Comparison of ENCODE assay signal across 8 mouse cellular contexts in the genomic region with DNA sequence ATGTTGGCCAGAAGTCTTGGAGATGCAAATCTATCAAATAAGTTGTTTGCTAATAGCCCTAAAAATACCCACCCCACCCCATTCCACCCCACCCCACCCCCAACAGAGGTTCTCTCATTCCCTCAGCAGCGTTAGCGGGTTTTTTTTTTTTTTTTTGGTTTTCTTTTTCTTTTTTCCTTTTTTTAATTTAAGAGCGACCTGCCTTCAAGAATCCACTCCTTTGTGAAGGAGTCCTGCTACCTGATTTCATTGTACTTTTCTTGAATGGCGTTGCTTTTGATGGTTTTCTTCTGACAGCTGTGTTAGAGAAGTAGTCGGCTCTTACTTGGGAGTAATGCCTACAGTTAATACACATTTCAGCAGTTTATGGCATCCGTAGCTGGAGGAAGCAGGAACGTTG. TPM values are rescaled to one million over a fixed set of nuclear protein-coding genes. Genes with fewer than 3 reads are reported as not detected.
DNase-seq lines count a peak whose midpoint lies in the region; ATAC-seq and TF ChIP-seq lines count a peak whose summit lies in the region.

No protein-coding gene starts in this region.

- peak overlapping the region; percentile 72 for H3K4me2 ChIP-seq in lung, embryonic 16.5 days (ENCODE audit: low read depth, low read length)
- peak overlapping the region; percentile 74 for H3K4me2 ChIP-seq in limb, embryonic 14.5 days (replicated peaks; ENCODE audit: low read depth, low read length, severe bottlenecking)
- H3K4me2 ChIP-seq in stomach, embryonic 14.5 days (replicated peaks; ENCODE audit: low read depth, low read length): peak overlapping the region; percentile 52

- no peaks in the 10 kb centered on the region for H3K9me3 ChIP-seq in lung, embryonic 16.5 days (ENCODE audit: control insufficient read depth, low read length)
- no peaks in the 10 kb centered on the region for H3K9me3 ChIP-seq in forebrain, embryonic 10.5 days
- H3K9me3 ChIP-seq in limb, embryonic 14.5 days (ENCODE audit: control insufficient read depth, low read length): no peaks in the 10 kb centered on the region
- H3K9me3 ChIP-seq in stomach, embryonic 14.5 days (ENCODE audit: control insufficient read depth, low read depth, low read length): no peaks in the 10 kb centered on the region

- 18% methylated on average over 7 of the region's 7 CpGs for WGBS in lung, embryonic 16.5 days
- 39% methylated on average over 7 of the region's 7 CpGs for WGBS in forebrain, embryonic 10.5 days
- 16% methylated on average over 7 of the region's 7 CpGs for WGBS in limb, embryonic 14.5 days
- 24% methylated on average over 7 of the region's 7 CpGs for WGBS in stomach, embryonic 14.5 days

- H3K27ac ChIP-seq in lung, embryonic 16.5 days (ENCODE audit: low read length): no peak overlapping the region
- peak overlapping the region; percentile 94 for H3K27ac ChIP-seq in forebrain, embryonic 10.5 days
- H3K27ac ChIP-seq in limb, embryonic 14.5 days (replicated peaks; ENCODE audit: low read depth, low read length): no peak overlapping the region
- H3K27ac ChIP-seq in stomach, embryonic 14.5 days (ENCODE audit: low read length): no peak overlapping the region

- H3K9ac ChIP-seq in lung, embryonic 16.5 days (ENCODE audit: low read length): peak overlapping the region; percentile 94
- H3K9ac ChIP-seq in limb, embryonic 14.5 days (ENCODE audit: low read depth, low read length, severe bottlenecking): peak overlapping the region; percentile 86
- H3K9ac ChIP-seq in stomach, embryonic 14.5 days (replicated peaks; ENCODE audit: low read depth, low read length): peak overlapping the region; percentile 68

- H3K27me3 ChIP-seq in lung, embryonic 16.5 days (ENCODE audit: control insufficient read depth, insufficient read depth, low read depth, low read length): no peaks in the 10 kb centered on the region
- no peaks in the 10 kb centered on the region for H3K27me3 ChIP-seq in forebrain, embryonic 10.5 days (ENCODE audit: poor library complexity, severe bottlenecking)
- H3K27me3 ChIP-seq in limb, embryonic 14.5 days (ENCODE audit: control insufficient read depth, insufficient read depth, low read length): no peaks in the 10 kb centered on the region
- no peaks in the 10 kb centered on the region for H3K27me3 ChIP-seq in stomach, embryonic 14.5 days (ENCODE audit: control insufficient read depth, insufficient read depth, low read length)

- H3K36me3 ChIP-seq in lung, embryonic 16.5 days (ENCODE audit: control insufficient read depth, insufficient read depth, low read length): peaks cover under 1% of the 10 kb centered on the region
- H3K36me3 ChIP-seq in forebrain, embryonic 10.5 days (replicated peaks): peaks cover 3% of the 10 kb centered on the region
- peaks cover under 1% of the 10 kb centered on the region; the same call in 1 of the 2 replicates for H3K36me3 ChIP-seq in limb, embryonic 14.5 days (ENCODE audit: control insufficient read depth, insufficient read depth, low read length)
- peaks cover under 1% of the 10 kb centered on the region; the same call in 1 of the 2 replicates for H3K36me3 ChIP-seq in stomach, embryonic 14.5 days (ENCODE audit: control insufficient read depth, insufficient read depth, low read length)

- TF ChIP-seq POLR2A in limb, embryonic 14.5 days (IDR thresholded peaks at IDR 0.05; ENCODE audit: borderline replicate concordance, extremely low read depth, insufficient read depth, insufficient read length): no peak

- no peak for DNase-seq in lung, adult 18-20 months
- no peak for DNase-seq in forebrain, embryonic 10.5 days (ENCODE audit: extremely low spot score, low spot score)
- no peak for DNase-seq in limb, embryonic 14.5 days (ENCODE audit: low spot score)
- no peak for DNase-seq in thymus, postnatal 36 days
- DNase-seq in adrenal gland, postnatal 4 days (ENCODE audit: low spot score in 2 of 2): no peak
- no peak for DNase-seq in ovary, postnatal 10 days (ENCODE audit: low spot score)

- H3K4me1 ChIP-seq in lung, embryonic 16.5 days (replicated peaks; ENCODE audit: control insufficient read depth, insufficient read depth, low read length): peaks cover 12% of the 10 kb centered on the region
- H3K4me1 ChIP-seq in forebrain, embryonic 10.5 days: peaks cover 31% of the 10 kb centered on the region
- H3K4me1 ChIP-seq in limb, embryonic 14.5 days (ENCODE audit: control insufficient read depth, insufficient read depth, low read length): peaks cover 20% of the 10 kb centered on the region
- peaks cover 6% of the 10 kb centered on the region; the same call in 1 of the 2 replicates for H3K4me1 ChIP-seq in stomach, embryonic 14.5 days (ENCODE audit: control insufficient read depth, insufficient read depth, low read length)

- peak overlapping the region; percentile 99 for H3K4me3 ChIP-seq in lung, embryonic 16.5 days (ENCODE audit: low read length)
- H3K4me3 ChIP-seq in forebrain, embryonic 10.5 days: peak overlapping the region; percentile 95
- peak overlapping the region; percentile 99 for H3K4me3 ChIP-seq in limb, embryonic 14.5 days (replicated peaks; ENCODE audit: low read length)
- H3K4me3 ChIP-seq in stomach, embryonic 14.5 days (ENCODE audit: low read depth, low read length): peak overlapping the region; percentile 98

- no peak for ATAC-seq in lung, embryonic 16.5 days (ENCODE audit: low read depth)
- no peak for ATAC-seq in limb, embryonic 14.5 days (ENCODE audit: low FRiP score, low read depth)
- no peak for ATAC-seq in stomach, embryonic 14.5 days (ENCODE audit: insufficient number of reproducible peaks, insufficient read depth, low FRiP score, low read depth)

RNA-seq across cellular contexts. Expression of gene Thap4, which starts 1.0 kb away (rescaled TPM):
- 47.2 and 49.7 TPM in 2 replicates for polyA plus RNA-seq in lung, embryonic 16.5 days (2015; fragmentation: Nextera tagmentation; extraction: Ambion mirVana)
- 48.2 and 48.8 TPM in 2 replicates for polyA plus RNA-seq in forebrain, embryonic 10.5 days (2016; fragmentation: Nextera tagmentation; extraction: Ambion mirVana)
- 59.4 and 62.6 TPM in 2 replicates for polyA plus RNA-seq in limb, embryonic 14.5 days (2012; rRNA removed)
- 52.3 and 53.3 TPM in 2 replicates for polyA plus RNA-seq in limb, embryonic 14.5 days (2014; fragmentation: Nextera tagmentation; extraction: Ambion mirVana)
- 50.7 and 51.0 TPM in 2 replicates for polyA plus RNA-seq in stomach, embryonic 14.5 days (2014; fragmentation: Nextera tagmentation; extraction: Ambion mirVana)
- total RNA-seq in adrenal gland, postnatal 4 days (2021): 10 to 100 TPM; 61.4 to 61.9 TPM

RNA-seq across cellular contexts. Expression of gene Atg4b, which starts 4.3 kb away (rescaled TPM):
- 72.1 and 80.3 TPM in 2 replicates for polyA plus RNA-seq in lung, embryonic 16.5 days (2015; fragmentation: Nextera tagmentation; extraction: Ambion mirVana)
- polyA plus RNA-seq in forebrain, embryonic 10.5 days (2016; fragmentation: Nextera tagmentation; extraction: Ambion mirVana): 82.4 and 90.2 TPM in 2 replicates
- polyA plus RNA-seq in limb, embryonic 14.5 days (2012; rRNA removed): 59.1 and 77.8 TPM in 2 replicates
- 81.8 and 94.0 TPM in 2 replicates for polyA plus RNA-seq in limb, embryonic 14.5 days (2014; fragmentation: Nextera tagmentation; extraction: Ambion mirVana)
- polyA plus RNA-seq in stomach, embryonic 14.5 days (2014; fragmentation: Nextera tagmentation; extraction: Ambion mirVana): 91.6 and 100 TPM in 2 replicates
- total RNA-seq in adrenal gland, postnatal 4 days (2021): 10 to 100 TPM; 79.9 to 87.1 TPM

RNA-seq across cellular contexts. Expression of gene Dtymk, which starts 46.1 kb away (rescaled TPM):
- 231 and 238 TPM in 2 replicates for polyA plus RNA-seq in lung, embryonic 16.5 days (2015; fragmentation: Nextera tagmentation; extraction: Ambion mirVana)
- 278 and 306 TPM in 2 replicates for polyA plus RNA-seq in forebrain, embryonic 10.5 days (2016; fragmentation: Nextera tagmentation; extraction: Ambion mirVana)
- polyA plus RNA-seq in limb, embryonic 14.5 days (2012; rRNA removed): 279 and 285 TPM in 2 replicates
- 234 and 246 TPM in 2 replicates for polyA plus RNA-seq in limb, embryonic 14.5 days (2014; fragmentation: Nextera tagmentation; extraction: Ambion mirVana)
- polyA plus RNA-seq in stomach, embryonic 14.5 days (2014; fragmentation: Nextera tagmentation; extraction: Ambion mirVana): 271 and 280 TPM in 2 replicates
- total RNA-seq in adrenal gland, postnatal 4 days (2021): 100 to 1,000 TPM; 112 to 121 TPM

RNA-seq across cellular contexts. Expression of gene Ing5, which starts 48.1 kb away (rescaled TPM):
- polyA plus RNA-seq in lung, embryonic 16.5 days (2015; fragmentation: Nextera tagmentation; extraction: Ambion mirVana): 20.1 and 21.1 TPM in 2 replicates
- 30.7 and 32.9 TPM in 2 replicates for polyA plus RNA-seq in forebrain, embryonic 10.5 days (2016; fragmentation: Nextera tagmentation; extraction: Ambion mirVana)
- 14.1 and 15.1 TPM in 2 replicates for polyA plus RNA-seq in limb, embryonic 14.5 days (2012; rRNA removed)
- 9.9 and 11.7 TPM in 2 replicates for polyA plus RNA-seq in limb, embryonic 14.5 days (2014; fragmentation: Nextera tagmentation; extraction: Ambion mirVana)
- 19.4 and 21.7 TPM in 2 replicates for polyA plus RNA-seq in stomach, embryonic 14.5 days (2014; fragmentation: Nextera tagmentation; extraction: Ambion mirVana)
- 10 to 100 TPM; 20.4 to 21.9 TPM for total RNA-seq in adrenal gland, postnatal 4 days (2021)
